Mouse (Mus musculus) midbrain, embryonic 15.5 days (tissue): ENCODE data around the gene Slc15a4. TPM values are rescaled to one million over a fixed set of nuclear protein-coding genes. Genes with fewer than 3 reads are reported as not detected.

Experiments
- ATAC-seq: fragments of 200-750 bp; cut with Nextera tagmentation; replicated peaks from 2 replicates; pipeline ENCODE4 v1.8.0; 2017; ENCODE audit warnings: moderate TSS enrichment
- H3K27ac ChIP-seq: fragments of 300-500 bp; sonication (generic); 2 replicates; pipeline ENCODE4 v1.5.1; 2015; ENCODE audit warnings: mild to moderate bottlenecking, inconsistent platforms
- H3K27me3 ChIP-seq: fragments of 300-500 bp; sonication (generic); replicated peaks from 2 replicates; pipeline ENCODE4 v1.6.1; 2015; ENCODE audit warnings: inconsistent platforms
- H3K36me3 ChIP-seq: fragments of 300-500 bp; sonication (generic); replicated peaks from 2 replicates; pipeline ENCODE4 v1.6.1; 2015; ENCODE audit warnings: inconsistent platforms
- H3K4me1 ChIP-seq: fragments of 300-500 bp; sonication (generic); 2 replicates; pipeline ENCODE4 v1.6.1; 2015; ENCODE audit warnings: inconsistent platforms
- H3K4me2 ChIP-seq: fragments of 300-500 bp; sonication (generic); 2 replicates; pipeline ENCODE4 v1.6.1; 2015; ENCODE audit warnings: inconsistent platforms, mild to moderate bottlenecking, moderate library complexity
- H3K4me3 ChIP-seq: fragments of 300-500 bp; sonication (generic); 2 replicates; pipeline ENCODE4 v1.5.1; 2015; ENCODE audit warnings: mild to moderate bottlenecking, inconsistent platforms
- H3K9ac ChIP-seq: fragments of 300-500 bp; sonication (generic); 2 replicates; pipeline ENCODE4 v1.6.1; 2015; ENCODE audit warnings: mild to moderate bottlenecking, inconsistent platforms
- H3K9me3 ChIP-seq: fragments of 300-500 bp; sonication (generic); 2 replicates; pipeline ENCODE4 v1.6.1; 2016; ENCODE audit warnings: inconsistent platforms
- WGBS: fragments of 180-500 bp; shearing (Covaris S2); methylation state at CpG from one replicate; pipeline ENCODE4 v1.1.7; 2015; ENCODE audit warnings: mixed read lengths; 5-methylcytosine and 5-hydroxymethylcytosine counted together
- polyA plus RNA-seq: library from polyadenylated mRNA; unstranded; fragments of >200 nt; fragmentation: Nextera tagmentation; extraction: Ambion mirVana; gene quantifications from 2 replicates; pipeline ENCODE4 v1.2.1, GENCODE M21; 2015

The Slc15a4 gene
- polyA plus RNA-seq, 1 experiment from 2014 or later: 30.6 TPM

DNA sequence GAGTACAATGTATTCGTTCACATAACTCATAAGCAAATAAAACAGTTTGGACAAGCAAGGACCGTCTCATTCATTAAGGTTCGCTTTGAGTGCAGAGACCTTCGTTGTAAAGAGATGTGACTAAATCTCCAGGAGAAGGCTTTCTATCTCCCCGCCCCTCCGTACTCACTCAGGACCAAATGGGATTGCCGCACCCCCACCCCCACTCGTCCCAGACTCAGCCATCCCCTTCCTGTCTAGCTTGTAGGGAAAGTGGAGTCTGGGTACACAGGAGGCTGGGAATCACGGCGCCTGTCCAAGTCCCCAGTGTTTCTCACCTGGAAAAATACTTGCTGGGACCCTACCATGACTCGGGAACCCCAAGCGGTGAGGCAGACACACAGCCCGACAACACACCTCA lies 6.9 kb upstream of the Slc15a4 start:
- ATAC-seq: no peak
- Histone ChIP-seq H3K9ac (no peak overlapping the region), H3K9me3 (0 out of 2 replicates have a peak, but pooled peaks cover 2% of the 10 kb centered on the region), H3K4me2 (no peak overlapping the region), H3K27ac (no peak overlapping the region), H3K4me1 (no peaks in the 10 kb centered on the region), H3K4me3 (no peak overlapping the region), H3K36me3 (no peaks in the 10 kb centered on the region), H3K27me3 (no peaks in the 10 kb centered on the region)
- 93% methylated on average over 13 of the region's 13 CpGs for WGBS

GRCm38 (mm10) chr5:127639067-127639605 lies 6.4 kb upstream of the Slc15a4 start:
- no peak for ATAC-seq
- Histone ChIP-seq H3K27ac (no peak overlapping the region), H3K27me3 (no peaks in the 10 kb centered on the region), H3K36me3 (no peaks in the 10 kb centered on the region), H3K4me1 (no peaks in the 10 kb centered on the region), H3K4me3 (no peak overlapping the region), H3K4me2 (no peak overlapping the region), H3K9me3 (0 out of 2 replicates have a peak, but pooled peaks cover 2% of the 10 kb centered on the region), H3K9ac (no peak overlapping the region)
- 85% methylated on average over 6 of the region's 6 CpGs for WGBS

GRCm38 (mm10) chr5:127638177-127638576 lies 5.5 kb upstream of the Slc15a4 start:
- H3K36me3 ChIP-seq: no peaks in the 10 kb centered on the region
- H3K4me2 ChIP-seq: no peak overlapping the region
- H3K9ac ChIP-seq: no peak overlapping the region
- 0 out of 2 replicates have a peak, but pooled peaks cover 1% of the 10 kb centered on the region for H3K4me1 ChIP-seq
- 90% methylated on average over 2 of the region's 2 CpGs for WGBS
- no peak overlapping the region for H3K27ac ChIP-seq
- no peak overlapping the region for H3K4me3 ChIP-seq
- no peaks in the 10 kb centered on the region for H3K27me3 ChIP-seq
- no peak for ATAC-seq
- H3K9me3 ChIP-seq: 0 out of 2 replicates have a peak, but pooled peaks cover 2% of the 10 kb centered on the region

- Histone ChIP-seq H3K4me1 (0 out of 2 replicates have a peak, but pooled peaks cover 4% of the 10 kb centered on the region), H3K27me3 (no peaks in the 10 kb centered on the region), H3K27ac (no peak overlapping the region), H3K36me3 (no peaks in the 10 kb centered on the region), H3K9me3 (0 out of 2 replicates have a peak, but pooled peaks cover 2% of the 10 kb centered on the region), H3K9ac (no peak overlapping the region), H3K4me2 (no peak overlapping the region), H3K4me3 (no peak overlapping the region)
- 71% methylated on average over 4 of the region's 4 CpGs for WGBS
- no peak for ATAC-seq
These were observed 4.9 kb upstream of the Slc15a4 start for GRCm38 (mm10) chr5:127637622-127638021.

GRCm38 (mm10) chr5:127633666-127634065 lies 969 bp upstream of the Slc15a4 start:
- no peak for ATAC-seq
- Histone ChIP-seq H3K27ac (no peak overlapping the region), H3K9me3 (no peaks in the 10 kb centered on the region), H3K27me3 (no peaks in the 10 kb centered on the region; the same call in 1 of the 2 replicates), H3K4me1 (peaks cover 15% of the 10 kb centered on the region; the same call in 1 of the 2 replicates), H3K9ac (no peak overlapping the region), H3K36me3 (no peaks in the 10 kb centered on the region), H3K4me2 (no peak overlapping the region), H3K4me3 (no peak overlapping the region)
- WGBS: 91% methylated on average over 7 of the region's 7 CpGs

- ATAC-seq: no peak
- no peak overlapping the region; the same call in 1 of the 2 replicates for H3K9ac ChIP-seq
- peaks cover 15% of the 10 kb centered on the region; the same call in 1 of the 2 replicates for H3K4me1 ChIP-seq
- no peak overlapping the region for H3K27ac ChIP-seq
- H3K36me3 ChIP-seq: no peaks in the 10 kb centered on the region
- 39% methylated on average over 4 of the region's 4 CpGs for WGBS
- H3K4me2 ChIP-seq: peak overlapping the region; percentile 96
- peak overlapping the region; percentile 58 for H3K4me3 ChIP-seq
- no peaks in the 10 kb centered on the region for H3K9me3 ChIP-seq
- no peaks in the 10 kb centered on the region; the same call in 1 of the 2 replicates for H3K27me3 ChIP-seq
These were observed 491 bp upstream of the Slc15a4 start for GRCm38 (mm10) chr5:127633188-127633587.

GRCm38 (mm10) chr5:127631671-127632070 lies 1.0 kb downstream of the Slc15a4 start:
- Histone ChIP-seq H3K27ac (no peak overlapping the region), H3K27me3 (no peaks in the 10 kb centered on the region; the same call in 1 of the 2 replicates), H3K36me3 (no peaks in the 10 kb centered on the region), H3K9me3 (no peaks in the 10 kb centered on the region), H3K4me3 (peak overlapping the region; percentile 58), H3K4me2 (peak overlapping the region; percentile 96), H3K4me1 (peaks cover 15% of the 10 kb centered on the region; the same call in 1 of the 2 replicates), H3K9ac (peak overlapping the region; percentile 87)
- 11% methylated on average over 5 of the region's 5 CpGs for WGBS
- ATAC-seq: no peak

DNA sequence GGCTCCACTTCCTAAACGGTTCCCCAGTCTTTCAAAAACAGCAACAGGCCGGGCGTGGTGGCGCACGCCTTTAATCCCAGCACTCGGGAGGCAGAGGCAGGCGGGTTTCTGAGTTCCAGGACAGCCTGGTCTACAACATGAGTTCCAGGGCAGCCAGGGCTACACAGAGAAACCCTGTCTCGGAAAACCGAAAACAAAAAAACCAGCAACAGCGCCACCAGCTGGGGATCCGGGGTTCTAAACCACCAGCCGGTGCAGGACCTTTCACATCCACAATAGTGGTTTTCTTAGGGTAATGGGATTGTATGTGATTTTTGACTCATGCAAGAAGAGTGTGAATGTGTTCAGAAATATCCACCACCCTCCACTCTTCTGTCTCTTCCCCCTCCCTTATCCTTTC lies 5.5 kb downstream of the Slc15a4 start:
- Histone ChIP-seq H3K9me3 (no peaks in the 10 kb centered on the region), H3K27me3 (no peaks in the 10 kb centered on the region; the same call in 1 of the 2 replicates), H3K4me3 (no peak overlapping the region), H3K27ac (no peak overlapping the region), H3K36me3 (no peaks in the 10 kb centered on the region), H3K9ac (no peak overlapping the region), H3K4me2 (no peak overlapping the region), H3K4me1 (peaks cover 11% of the 10 kb centered on the region; the same call in 1 of the 2 replicates)
- 87% methylated on average over 12 of the region's 12 CpGs for WGBS
- ATAC-seq: no peak

DNA sequence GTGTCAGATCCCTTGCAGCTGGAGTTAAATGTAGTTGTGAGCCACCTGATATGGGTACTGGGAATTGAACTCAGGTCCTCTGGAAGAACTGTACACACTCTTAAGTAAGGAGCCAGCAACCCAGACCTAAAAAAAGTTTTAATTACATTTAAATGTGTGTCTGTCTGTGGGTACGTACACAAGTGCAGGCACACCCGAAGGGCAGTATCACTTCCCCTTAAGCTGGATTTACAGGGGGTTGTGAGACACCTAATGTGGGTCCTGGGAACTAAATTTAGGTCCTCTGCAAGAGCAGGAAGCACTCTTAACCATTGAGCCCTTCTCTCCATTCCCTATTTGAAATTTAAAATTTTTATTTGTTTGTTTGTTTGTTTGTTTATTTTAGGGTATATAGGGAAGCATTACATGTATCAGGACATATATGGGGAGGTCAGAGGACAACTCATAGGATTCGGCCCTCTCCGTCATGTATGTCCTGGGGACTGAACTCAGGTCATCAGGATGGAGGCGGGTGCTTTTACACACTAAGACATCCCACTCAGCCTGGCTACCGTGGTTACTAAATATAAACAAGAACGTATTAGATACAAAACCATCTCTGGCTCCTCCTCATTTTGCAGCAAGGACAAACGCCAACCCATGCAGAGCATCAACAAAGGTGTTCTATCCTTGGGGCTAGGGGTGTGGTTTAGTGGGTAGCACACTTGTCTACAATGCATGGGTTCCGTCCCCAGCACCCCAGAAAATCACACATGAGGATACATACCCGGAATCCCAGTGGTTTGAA lies 8.1 kb downstream of the Slc15a4 start:
- Histone ChIP-seq H3K36me3 (no peaks in the 10 kb centered on the region), H3K9ac (no peak overlapping the region), H3K27ac (no peak overlapping the region), H3K4me3 (no peak overlapping the region), H3K4me2 (no peak overlapping the region), H3K27me3 (no peaks in the 10 kb centered on the region; the same call in 1 of the 2 replicates), H3K9me3 (no peaks in the 10 kb centered on the region), H3K4me1 (no peaks in the 10 kb centered on the region)
- WGBS: 86% methylated on average over 10 of the region's 10 CpGs
- ATAC-seq: no peak

DNA sequence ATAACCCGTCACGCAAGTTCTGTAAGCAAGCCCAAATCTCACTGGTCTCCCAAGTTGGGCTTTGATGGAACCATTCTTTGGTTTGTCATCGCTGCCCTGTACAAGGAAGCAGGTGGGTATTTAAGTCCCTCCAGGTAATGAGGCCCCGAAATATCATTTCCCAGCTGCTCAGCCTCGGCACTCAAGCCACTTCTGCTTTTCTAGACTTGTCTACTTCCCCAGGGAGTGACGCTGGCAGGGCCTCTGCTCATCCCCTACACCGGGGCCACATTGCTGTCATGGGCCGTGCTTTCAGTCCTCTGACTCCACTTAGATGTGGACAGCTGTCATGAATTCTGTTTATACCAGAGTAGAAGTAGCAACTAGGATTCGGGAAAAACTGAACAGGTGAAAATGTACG lies 11.6 kb downstream of the Slc15a4 start:
- Histone ChIP-seq H3K4me2 (no peak overlapping the region), H3K4me3 (no peak overlapping the region), H3K9me3 (no peaks in the 10 kb centered on the region), H3K27ac (no peak overlapping the region), H3K36me3 (no peaks in the 10 kb centered on the region), H3K9ac (no peak overlapping the region), H3K27me3 (peaks cover 2% of the 10 kb centered on the region; the same call in 1 of the 2 replicates), H3K4me1 (peaks cover 3% of the 10 kb centered on the region)
- ATAC-seq: no peak
- 82% methylated on average over 10 of the region's 10 CpGs for WGBS

- Histone ChIP-seq H3K4me2 (no peak overlapping the region), H3K9me3 (no peaks in the 10 kb centered on the region), H3K27ac (no peak overlapping the region), H3K27me3 (peaks cover 2% of the 10 kb centered on the region; the same call in 1 of the 2 replicates), H3K9ac (no peak overlapping the region), H3K36me3 (no peaks in the 10 kb centered on the region), H3K4me1 (peaks cover 10% of the 10 kb centered on the region), H3K4me3 (no peak overlapping the region)
- ATAC-seq: no peak
- WGBS: 84% methylated on average over 8 of the region's 8 CpGs
These were observed 12.3 kb downstream of the Slc15a4 start for GRCm38 (mm10) chr5:127620371-127620770.

- 76% methylated on average over 3 of the region's 3 CpGs for WGBS
- Histone ChIP-seq H3K9ac (no peak overlapping the region), H3K4me3 (no peak overlapping the region), H3K27ac (no peak overlapping the region), H3K27me3 (peaks cover 2% of the 10 kb centered on the region; the same call in 1 of the 2 replicates), H3K9me3 (no peaks in the 10 kb centered on the region), H3K4me2 (no peak overlapping the region), H3K4me1 (peaks cover 26% of the 10 kb centered on the region), H3K36me3 (no peaks in the 10 kb centered on the region)
- ATAC-seq: no peak
These were observed 13.9 kb downstream of the Slc15a4 start for GRCm38 (mm10) chr5:127618834-127619233.
